Mouse (Mus musculus) adrenal gland (tissue): ENCODE data around the gene Csgalnact2.

Experiments used
- intact Hi-C: fragments of 180-260 bp; cut with DNase I; formaldehyde crosslinking; loops from one replicate; pipeline ENCODE4 v1.15.1; 2025
- long read RNA-seq, 2 experiments: library from polyadenylated mRNA; unstranded; transcript quantifications; one replicate each; pipeline ENCODE4 v2.0.0; 2020; ENCODE audit warnings: borderline replicate concordance in 1 of 2; ENCODE audit not compliant: insufficient replicate concordance in 1 of 2

Gene Csgalnact2
- long read RNA-seq, experiment 1, partial matches to known transcripts, result 0 of 7 reads
- long read RNA-seq, experiment 1, other reads (novel, unspliced or antisense), result 2 of 7 reads
- long read RNA-seq, experiment 2, partial matches to known transcripts, result 0 of 3 reads
- long read RNA-seq, experiment 2, other reads (novel, unspliced or antisense), result 1 of 3 reads

- intact Hi-C loops, result no loop called here
Observed at GRCm38 (mm10) chr6:118138731-118139709, at the start of gene Csgalnact2. Csgalnact2 (minus strand) TSS chr6:118139140.

- intact Hi-C loops, result no loop called here
Observed at GRCm38 (mm10) chr6:118188599-118188998, 49.7 kb upstream of the Csgalnact2 start.

- intact Hi-C loops, result no loop called here
Observed at GRCm38 (mm10) chr6:118187285-118187641, 48.3 kb upstream of the Csgalnact2 start.

- intact Hi-C loops, result no loop called here
Observed at GRCm38 (mm10) chr6:118186620-118187284, 47.8 kb upstream of the Csgalnact2 start.

GRCm38 (mm10) chr6:118184126-118184525 lies 45.2 kb upstream of the Csgalnact2 start:
- intact Hi-C loops, result loop anchor here (5.0 kb wide), 1 partner anchor 233 kb away; the partner anchor contains the start of gene Bms1

- intact Hi-C loops, result loop anchor here (5.0 kb wide), 1 partner anchor 237 kb away; the partner anchor contains the start of gene Bms1
Observed at GRCm38 (mm10) chr6:118180085-118180423, 41.1 kb upstream of the Csgalnact2 start.

GRCm38 (mm10) chr6:118179316-118180084 lies 40.6 kb upstream of the Csgalnact2 start:
- intact Hi-C loops, result loop anchor here (2.0 to 5.0 kb wide), 2 partner anchors 193 to 238 kb away; partner anchors contain the start of gene Bms1

- intact Hi-C loops, result no loop called here
Observed at GRCm38 (mm10) chr6:118173975-118174328, 35.0 kb upstream of the Csgalnact2 start.

- intact Hi-C loops, result no loop called here
Observed at GRCm38 (mm10) chr6:118173251-118173974, 34.5 kb upstream of the Csgalnact2 start.

- intact Hi-C loops, result no loop called here
Observed at GRCm38 (mm10) chr6:118171386-118171785, 32.4 kb upstream of the Csgalnact2 start.

- intact Hi-C loops, result no loop called here
Observed at GRCm38 (mm10) chr6:118168106-118168505, 29.2 kb upstream of the Csgalnact2 start.

GRCm38 (mm10) chr6:118167013-118167412 lies 28.1 kb upstream of the Csgalnact2 start:
- intact Hi-C loops, result no loop called here

- intact Hi-C loops, result no loop called here
Observed at GRCm38 (mm10) chr6:118165516-118165915, 26.6 kb upstream of the Csgalnact2 start.

GRCm38 (mm10) chr6:118164691-118165090 lies 25.8 kb upstream of the Csgalnact2 start:
- intact Hi-C loops, result no loop called here

- intact Hi-C loops, result no loop called here
Observed at GRCm38 (mm10) chr6:118163086-118163485, 24.1 kb upstream of the Csgalnact2 start.

GRCm38 (mm10) chr6:118162457-118163082 lies 23.6 kb upstream of the Csgalnact2 start:
- intact Hi-C loops, result no loop called here

- intact Hi-C loops, result no loop called here
Observed at GRCm38 (mm10) chr6:118153091-118153490, 14.2 kb upstream of the Csgalnact2 start.

- intact Hi-C loops, result no loop called here
Observed at GRCm38 (mm10) chr6:118150988-118151387, 12.0 kb upstream of the Csgalnact2 start.

GRCm38 (mm10) chr6:118150538-118150937 lies 11.6 kb upstream of the Csgalnact2 start:
- intact Hi-C loops, result no loop called here

- intact Hi-C loops, result no loop called here
Observed at GRCm38 (mm10) chr6:118150128-118150527, 11.2 kb upstream of the Csgalnact2 start.
